Mouse (Mus musculus) embryonic facial prominence, embryonic 13.5 days (tissue): ENCODE data around the gene Litaf. TPM values are rescaled to one million over a fixed set of nuclear protein-coding genes. Genes with fewer than 3 reads are reported as not detected.
"Not testable (repeated sequence)": the region's sequence is repeated elsewhere in the genome, so short reads cannot be mapped to it uniquely, and the experiment has no call there.

Experiments
- ATAC-seq: fragments of 200-750 bp; cut with Nextera tagmentation; 2 replicates; pipeline ENCODE4 v1.8.0; 2017; ENCODE audit warnings: low read depth; ENCODE audit not compliant: insufficient number of reproducible peaks, insufficient read depth, low FRiP score, low TSS enrichment
- H3K27ac ChIP-seq: fragments of 300-500 bp; sonication (generic); 2 replicates; pipeline ENCODE4 v1.5.1; 2015; ENCODE audit warnings: moderate library complexity, mild to moderate bottlenecking, inconsistent platforms
- H3K27me3 ChIP-seq: fragments of 300-500 bp; sonication (generic); 2 replicates; pipeline ENCODE4 v1.6.1; 2015; ENCODE audit warnings: mild to moderate bottlenecking, inconsistent platforms
- H3K36me3 ChIP-seq: fragments of 300-500 bp; sonication (generic); 2 replicates; pipeline ENCODE4 v1.6.1; 2015; ENCODE audit warnings: mild to moderate bottlenecking, inconsistent platforms
- H3K4me1 ChIP-seq: fragments of 300-500 bp; sonication (generic); 2 replicates; pipeline ENCODE4 v1.6.1; 2015; ENCODE audit warnings: inconsistent platforms
- H3K4me2 ChIP-seq: fragments of 300-500 bp; sonication (generic); 2 replicates; pipeline ENCODE4 v1.6.1; 2015; ENCODE audit warnings: moderate library complexity, mild to moderate bottlenecking, inconsistent platforms
- H3K4me3 ChIP-seq: fragments of 300-500 bp; sonication (generic); 2 replicates; pipeline ENCODE4 v1.5.1; 2015; ENCODE audit warnings: mild to moderate bottlenecking, inconsistent platforms
- H3K9ac ChIP-seq: fragments of 300-500 bp; sonication (generic); 2 replicates; pipeline ENCODE4 v1.6.1; 2015; ENCODE audit warnings: mild to moderate bottlenecking, inconsistent platforms
- H3K9me3 ChIP-seq: fragments of 300-500 bp; sonication (generic); 2 replicates; pipeline ENCODE4 v1.6.1; 2016; ENCODE audit warnings: inconsistent platforms
- WGBS: fragments of 180-500 bp; shearing (Covaris S2); methylation state at CpG from one replicate; pipeline ENCODE4 v1.1.7; 2015; ENCODE audit warnings: mixed read lengths; 5-methylcytosine and 5-hydroxymethylcytosine counted together
- polyA plus RNA-seq: library from polyadenylated mRNA; unstranded; fragments of >200 nt; fragmentation: Nextera tagmentation; extraction: Ambion mirVana; gene quantifications from 2 replicates; pipeline ENCODE4 v1.2.1, GENCODE M21; 2015

Gene Litaf
- polyA plus RNA-seq, 1 experiment from 2014 or later = 111 TPM

DNA sequence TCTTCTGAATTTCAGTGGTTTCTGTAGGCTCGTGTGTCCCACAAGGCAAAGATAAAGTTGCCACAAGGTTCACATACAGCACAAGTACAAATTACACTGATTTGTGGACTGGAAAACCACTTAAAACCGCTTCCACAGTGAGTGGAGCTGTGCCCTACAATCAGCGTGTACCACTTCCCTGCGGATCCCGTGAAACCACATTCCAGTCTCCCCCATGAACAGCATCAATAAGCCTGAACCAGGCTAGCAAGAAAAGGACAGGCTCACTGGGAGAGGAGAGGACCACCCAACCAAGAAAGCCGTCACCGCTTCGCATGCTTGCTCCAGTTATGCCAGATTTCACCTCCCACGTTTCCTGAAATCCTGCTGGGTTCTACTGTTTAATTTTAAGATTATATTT is 77.7 kb downstream of the Litaf start:
- peaks cover 5% of the 10 kb centered on the region for H3K9me3 ChIP-seq
- no peak overlapping the region for H3K9ac ChIP-seq
- H3K4me1 ChIP-seq = peaks cover 33% of the 10 kb centered on the region
- ATAC-seq = no peak
- H3K36me3 ChIP-seq = peaks cover 17% of the 10 kb centered on the region
- peak overlapping the region; percentile 34; the same call in 1 of the 2 replicates for H3K27ac ChIP-seq
- 53% methylated on average over 9 of the region's 9 CpGs for WGBS
- H3K4me3 ChIP-seq = no peak overlapping the region
- no peaks in the 10 kb centered on the region for H3K27me3 ChIP-seq
- 0 out of 2 replicates have a peak overlapping the region, but pooled peaks have one; percentile 1 for H3K4me2 ChIP-seq

DNA sequence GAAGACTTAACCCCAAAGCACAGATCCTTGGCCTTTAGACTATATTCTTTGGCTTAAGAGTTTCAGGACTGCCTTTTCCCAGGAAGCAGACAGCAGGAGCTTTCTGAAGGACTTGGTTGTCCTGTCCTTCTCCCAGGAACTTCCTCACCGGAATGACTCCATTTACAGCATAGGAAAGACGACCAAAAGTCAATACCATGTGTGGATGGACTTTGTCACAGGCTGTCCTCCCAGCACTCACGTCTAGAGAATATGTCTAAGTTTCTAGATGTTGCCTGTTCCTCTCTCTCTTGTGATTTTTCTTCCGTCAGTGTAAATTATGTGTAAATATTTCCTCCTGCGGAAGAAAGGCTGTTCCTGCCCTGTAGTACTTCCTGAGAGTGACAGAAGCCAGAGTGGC is 81.4 kb downstream of the Litaf start:
- no peak overlapping the region for H3K27ac ChIP-seq
- peaks cover 4% of the 10 kb centered on the region for H3K36me3 ChIP-seq
- H3K4me1 ChIP-seq = peaks cover 30% of the 10 kb centered on the region
- H3K4me2 ChIP-seq = no peak overlapping the region
- WGBS = 71% methylated on average over 5 of the region's 5 CpGs
- H3K27me3 ChIP-seq = no peaks in the 10 kb centered on the region
- no peak overlapping the region for H3K9ac ChIP-seq
- ATAC-seq = no peak
- no peak overlapping the region for H3K4me3 ChIP-seq
- H3K9me3 ChIP-seq = no peaks in the 10 kb centered on the region

DNA sequence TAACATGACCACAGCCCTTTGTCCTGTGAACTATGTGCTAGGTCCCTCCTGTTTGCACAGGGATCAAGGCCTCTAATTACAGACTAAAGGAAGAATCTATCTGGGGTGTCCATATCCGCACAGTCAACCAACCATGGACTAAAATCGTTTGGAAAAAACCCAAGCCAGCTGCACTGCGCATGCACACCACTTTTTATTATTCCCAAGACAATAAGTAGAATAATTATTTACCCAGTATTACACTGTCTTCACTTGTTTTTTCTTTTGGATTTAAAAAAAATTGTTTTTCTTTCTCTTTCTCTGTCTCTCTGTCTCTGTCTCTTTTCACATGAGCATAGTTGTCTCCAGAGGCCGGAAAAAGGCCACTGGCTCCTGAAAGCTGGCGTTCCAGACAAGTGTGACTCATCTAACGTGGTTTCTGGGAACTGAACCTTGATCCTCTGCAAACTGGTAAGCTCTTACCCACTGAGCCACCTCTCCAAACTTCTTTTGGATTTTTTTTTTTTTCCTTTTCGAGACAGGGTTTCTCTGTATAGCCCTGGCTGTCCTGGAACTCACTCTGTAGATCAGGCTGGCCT is 84.4 kb downstream of the Litaf start:
- Histone ChIP-seq H3K4me1 (peaks cover 22% of the 10 kb centered on the region), H3K4me2 (no peak overlapping the region), H3K27ac (no peak overlapping the region), H3K9me3 (no peaks in the 10 kb centered on the region), H3K4me3 (no peak overlapping the region), H3K36me3 (peaks cover 10% of the 10 kb centered on the region), H3K27me3 (no peaks in the 10 kb centered on the region), H3K9ac (no peak overlapping the region)
- ATAC-seq = no peak
- WGBS = 77% methylated on average over 7 of the region's 7 CpGs

GRCm38 (mm10) chr16:10979064-10979803 is 86.7 kb downstream of the Litaf start:
- Histone ChIP-seq H3K4me1 (peaks cover 25% of the 10 kb centered on the region), H3K4me2 (no peak overlapping the region), H3K4me3 (no peak overlapping the region), H3K9me3 (no peaks in the 10 kb centered on the region), H3K27ac (peak overlapping the region; percentile 71), H3K27me3 (no peaks in the 10 kb centered on the region), H3K9ac (no peak overlapping the region), H3K36me3 (peaks cover 28% of the 10 kb centered on the region)
- ATAC-seq = 0 out of 2 replicates have a peak, but pooled peaks have one; percentile 12
- 30% methylated on average over 11 of the region's 11 CpGs for WGBS

DNA sequence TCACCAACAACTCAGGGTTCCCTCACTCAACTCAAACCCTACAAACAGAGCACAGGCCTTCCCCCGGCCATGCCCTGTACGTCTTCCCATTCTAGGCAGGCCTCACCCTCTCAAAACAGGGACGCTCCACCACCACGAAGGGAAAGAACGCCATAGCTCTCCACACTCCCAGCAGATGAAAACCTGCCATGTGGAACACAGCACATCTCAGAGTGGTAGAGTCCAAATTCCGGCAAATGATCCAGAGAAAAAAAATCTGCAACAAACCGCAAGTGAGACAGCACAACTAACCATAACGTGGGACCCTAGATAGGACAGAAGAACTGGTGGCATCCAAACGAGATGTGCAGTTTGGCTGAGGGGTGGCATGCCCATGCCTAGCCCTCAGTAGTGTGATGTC is 88.1 kb downstream of the Litaf start:
- H3K27me3 ChIP-seq = no peaks in the 10 kb centered on the region
- no peak for ATAC-seq
- no peak overlapping the region for H3K4me3 ChIP-seq
- H3K9ac ChIP-seq = no peak overlapping the region
- 91% methylated on average over 9 of the region's 9 CpGs for WGBS
- no peaks in the 10 kb centered on the region for H3K9me3 ChIP-seq
- no peak overlapping the region for H3K27ac ChIP-seq
- H3K4me2 ChIP-seq = no peak overlapping the region
- H3K36me3 ChIP-seq = peaks cover 28% of the 10 kb centered on the region
- H3K4me1 ChIP-seq = peaks cover 28% of the 10 kb centered on the region

DNA sequence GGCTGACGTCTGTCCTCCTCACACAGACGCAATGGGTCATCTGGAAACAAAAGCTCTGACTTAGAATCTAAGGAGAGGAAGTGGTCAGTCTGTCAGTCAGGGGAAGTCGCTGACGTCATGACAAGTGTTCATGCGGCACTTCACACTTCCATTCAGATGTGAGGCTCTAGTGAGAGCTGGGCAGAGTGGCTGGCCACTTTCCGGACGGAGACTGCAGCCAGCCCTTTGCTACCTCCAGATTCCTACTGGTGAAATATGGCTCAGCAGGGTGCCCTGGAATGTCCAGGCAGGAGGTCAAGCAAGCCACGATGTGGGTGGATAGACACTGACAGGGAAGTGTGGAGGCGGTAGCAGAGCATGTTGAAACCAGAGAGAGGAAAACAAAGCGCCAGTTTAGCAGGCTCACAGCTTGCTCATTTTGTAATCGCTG is 89.7 kb downstream of the Litaf start:
- Histone ChIP-seq H3K4me1 (peaks cover 30% of the 10 kb centered on the region), H3K9me3 (no peaks in the 10 kb centered on the region), H3K4me3 (no peak overlapping the region), H3K27me3 (no peaks in the 10 kb centered on the region), H3K4me2 (no peak overlapping the region), H3K9ac (no peak overlapping the region), H3K27ac (no peak overlapping the region), H3K36me3 (peaks cover 37% of the 10 kb centered on the region)
- 76% methylated on average over 11 of the region's 11 CpGs for WGBS
- no peak for ATAC-seq

DNA sequence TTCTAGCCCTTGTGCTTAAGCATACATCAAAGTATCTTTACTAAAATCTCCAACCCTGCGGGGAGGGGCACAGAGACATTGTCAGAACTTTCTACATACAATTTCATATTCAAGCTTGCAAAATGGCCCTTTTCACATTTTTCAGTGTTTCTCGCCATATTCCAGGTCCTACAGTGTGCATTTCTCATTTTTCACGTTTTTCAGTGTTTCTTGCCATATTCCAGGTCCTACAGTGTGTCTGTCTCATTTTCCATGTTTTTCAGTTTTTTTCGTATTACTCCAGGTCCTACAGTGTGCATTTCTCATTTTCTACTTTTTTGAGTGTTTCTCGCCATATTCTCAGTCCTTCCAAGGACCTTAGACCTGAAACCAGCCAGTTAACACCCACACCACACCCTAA is 91.0 kb downstream of the Litaf start:
- 0 out of 2 replicates have a peak, but pooled peaks have one; percentile 73 for ATAC-seq
- Histone ChIP-seq H3K4me1 (peaks cover 24% of the 10 kb centered on the region), H3K4me3 (no peak overlapping the region), H3K9ac (no peak overlapping the region), H3K4me2 (no peak overlapping the region), H3K27ac (no peak overlapping the region), H3K27me3 (no peaks in the 10 kb centered on the region), H3K36me3 (peaks cover 37% of the 10 kb centered on the region), H3K9me3 (no peaks in the 10 kb centered on the region)
- WGBS = 70% methylated on average over 5 of the region's 5 CpGs

- no peak overlapping the region for H3K4me3 ChIP-seq
- H3K27ac ChIP-seq = no peak overlapping the region
- no peak overlapping the region for H3K9ac ChIP-seq
- peaks cover 21% of the 10 kb centered on the region for H3K4me1 ChIP-seq
- peaks cover 37% of the 10 kb centered on the region for H3K36me3 ChIP-seq
- no peak overlapping the region for H3K4me2 ChIP-seq
- no peaks in the 10 kb centered on the region for H3K27me3 ChIP-seq
- 36% methylated on average over 3 of the region's 3 CpGs for WGBS
- H3K9me3 ChIP-seq = no peaks in the 10 kb centered on the region
- no peak for ATAC-seq
Observed at GRCm38 (mm10) chr16:10974037-10974446, 91.9 kb downstream of the Litaf start.

DNA sequence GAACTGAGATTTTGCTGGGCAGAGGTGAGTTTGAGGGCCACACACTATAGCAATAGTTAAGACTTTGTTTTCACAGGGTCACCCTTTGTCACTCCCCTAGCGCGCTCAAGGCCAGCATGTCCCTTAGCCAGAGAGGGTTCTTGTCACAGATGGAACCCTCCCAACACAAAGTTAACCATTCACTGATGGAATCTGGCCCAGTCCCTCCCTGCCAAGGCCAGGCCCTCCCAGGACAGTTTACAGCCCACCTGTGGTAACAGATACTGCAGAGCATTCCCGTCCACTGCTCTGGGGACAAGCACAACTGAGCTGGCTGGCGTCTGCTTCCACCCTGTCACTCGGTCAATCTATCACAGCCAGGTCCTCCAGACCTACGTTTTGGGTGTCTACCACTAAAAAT is 93.7 kb downstream of the Litaf start:
- Histone ChIP-seq H3K4me3 (no peak overlapping the region), H3K36me3 (peaks cover 33% of the 10 kb centered on the region), H3K27ac (no peak overlapping the region; the same call in 1 of the 2 replicates), H3K4me2 (no peak overlapping the region), H3K9ac (no peak overlapping the region), H3K4me1 (peaks cover 26% of the 10 kb centered on the region), H3K27me3 (no peaks in the 10 kb centered on the region), H3K9me3 (no peaks in the 10 kb centered on the region)
- 68% methylated on average over 6 of the region's 6 CpGs for WGBS
- ATAC-seq = no peak

GRCm38 (mm10) chr16:10969944-10970343 is 96.0 kb downstream of the Litaf start:
- not testable (repeated sequence) for H3K4me3 ChIP-seq, ATAC-seq

GRCm38 (mm10) chr16:10969342-10969741 is 96.6 kb downstream of the Litaf start:
- Histone ChIP-seq H3K36me3 (peaks cover 30% of the 10 kb centered on the region), H3K27ac (peak overlapping the region; percentile 1; the same call in 1 of the 2 replicates), H3K4me3 (no peak overlapping the region), H3K4me1 (peaks cover 22% of the 10 kb centered on the region), H3K9ac (no peak overlapping the region), H3K9me3 (no peaks in the 10 kb centered on the region), H3K27me3 (no peaks in the 10 kb centered on the region), H3K4me2 (no peak overlapping the region)
- ATAC-seq = no peak
- 65% methylated on average over 5 of the region's 5 CpGs for WGBS

More at GRCm38 (mm10) chr16:10969944-10970343, 96.0 kb downstream of the Litaf start:
- not testable (repeated sequence) for H3K9ac ChIP-seq, H3K27me3 ChIP-seq, H3K4me2 ChIP-seq, H3K27ac ChIP-seq, H3K9me3 ChIP-seq
- whole genome bisulfite sequencing = 75% methylated on average over 1 of the region's 1 CpGs
- peaks cover 24% of the 10 kb centered on the region for H3K4me1 ChIP-seq
- H3K36me3 ChIP-seq = peaks cover 28% of the 10 kb centered on the region

- H3K4me1 ChIP-seq = peaks cover 18% of the 10 kb centered on the region
- WGBS = 87% methylated on average over 4 of the region's 4 CpGs
- H3K9me3 ChIP-seq = no peaks in the 10 kb centered on the region
- no peaks in the 10 kb centered on the region for H3K27me3 ChIP-seq
- ATAC-seq = no peak
- H3K4me2 ChIP-seq = no peak overlapping the region
- H3K27ac ChIP-seq = no peak overlapping the region
- H3K4me3 ChIP-seq = no peak overlapping the region
- peaks cover 40% of the 10 kb centered on the region for H3K36me3 ChIP-seq
- H3K9ac ChIP-seq = no peak overlapping the region
Observed at GRCm38 (mm10) chr16:10968299-10968698, 97.7 kb downstream of the Litaf start.
